Mouse (Mus musculus) heart, embryonic 12.5 days (tissue): ENCODE data around the gene Wasl. TPM values are rescaled to one million over a fixed set of nuclear protein-coding genes. Genes with fewer than 3 reads are reported as not detected.
A peak's percentile ranks its signal among the peaks of the same experiment; 100 is the strongest.

Experiments used
- ATAC-seq: fragments of 200-750 bp; cut with Nextera tagmentation; 2 replicates; pipeline ENCODE4 v1.8.0; 2017; ENCODE audit warnings: moderate TSS enrichment, moderate library complexity; ENCODE audit not compliant: insufficient number of reproducible peaks, low FRiP score
- H3K27ac ChIP-seq: fragments of 300-500 bp; sonication (generic); 2 replicates; pipeline ENCODE4 v1.5.1; 2016; ENCODE audit warnings: mild to moderate bottlenecking, moderate library complexity; ENCODE audit not compliant: poor library complexity, severe bottlenecking
- H3K27me3 ChIP-seq: fragments of 300-500 bp; sonication (generic); replicated peaks from 2 replicates; pipeline ENCODE4 v1.6.1; 2016; ENCODE audit warnings: mild to moderate bottlenecking, moderate library complexity
- H3K36me3 ChIP-seq: fragments of 300-500 bp; sonication (generic); 2 replicates; pipeline ENCODE4 v1.6.1; 2016; ENCODE audit warnings: mild to moderate bottlenecking, moderate library complexity
- H3K4me1 ChIP-seq: fragments of 300-500 bp; sonication (generic); replicated peaks from 2 replicates; pipeline ENCODE4 v1.6.1; 2016; ENCODE audit warnings: mild to moderate bottlenecking
- H3K4me2 ChIP-seq: fragments of 300-500 bp; sonication (generic); 2 replicates; pipeline ENCODE4 v1.6.1; 2016; ENCODE audit warnings: mild to moderate bottlenecking, moderate library complexity
- H3K4me3 ChIP-seq: fragments of 300-500 bp; sonication (generic); 2 replicates; pipeline ENCODE4 v1.5.1; 2016; ENCODE audit warnings: mild to moderate bottlenecking
- H3K9ac ChIP-seq: fragments of 300-500 bp; sonication (generic); 2 replicates; pipeline ENCODE4 v1.6.1; 2016; ENCODE audit warnings: mild to moderate bottlenecking, moderate library complexity
- H3K9me3 ChIP-seq: fragments of 300-500 bp; sonication (generic); replicated peaks from 2 replicates; pipeline ENCODE4 v1.6.1; 2016; ENCODE audit warnings: mild to moderate bottlenecking, moderate library complexity
- WGBS: fragments of 180-500 bp; shearing (Covaris S2); methylation state at CpG from one replicate; pipeline ENCODE4 v1.1.7; 2016; 5-methylcytosine and 5-hydroxymethylcytosine counted together
- polyA plus RNA-seq: library from polyadenylated mRNA; unstranded; fragments of >200 nt; fragmentation: Nextera tagmentation; extraction: Ambion mirVana; gene quantifications from 2 replicates; pipeline ENCODE4 v1.2.1, GENCODE M21; 2016

The Wasl gene
- polyA plus RNA-seq, 1 experiment from 2014 or later: 66.1 TPM

- H3K4me3 ChIP-seq: peak overlapping the region; percentile 78
- peaks cover 17% of the 10 kb centered on the region for H3K4me1 ChIP-seq
- H3K27ac ChIP-seq: peak overlapping the region; percentile 94
- WGBS: 9% methylated on average over 21 of the region's 21 CpGs
- H3K9ac ChIP-seq: peak overlapping the region; percentile 95
- no peak for ATAC-seq
- H3K9me3 ChIP-seq: no peaks in the 10 kb centered on the region
- peak overlapping the region; percentile 99 for H3K4me2 ChIP-seq
- no peaks in the 10 kb centered on the region for H3K36me3 ChIP-seq
- H3K27me3 ChIP-seq: no peaks in the 10 kb centered on the region
Observed at GRCm38 (mm10) chr6:24663196-24664132, 1.3 kb downstream of the Wasl start.

- no peaks in the 10 kb centered on the region for H3K9me3 ChIP-seq
- no peak overlapping the region for H3K9ac ChIP-seq
- H3K27me3 ChIP-seq: no peaks in the 10 kb centered on the region
- H3K27ac ChIP-seq: no peak overlapping the region
- H3K36me3 ChIP-seq: no peaks in the 10 kb centered on the region
- peak overlapping the region; percentile 59 for H3K4me2 ChIP-seq
- H3K4me3 ChIP-seq: no peak overlapping the region
- H3K4me1 ChIP-seq: peaks cover 18% of the 10 kb centered on the region
- no peak for ATAC-seq
- WGBS: 44% methylated on average over 4 of the region's 4 CpGs
Observed at GRCm38 (mm10) chr6:24662483-24662882, 2.3 kb downstream of the Wasl start.

GRCm38 (mm10) chr6:24661879-24662278 lies 2.9 kb downstream of the Wasl start:
- Histone ChIP-seq H3K9ac (no peak overlapping the region), H3K4me3 (no peak overlapping the region), H3K9me3 (no peaks in the 10 kb centered on the region), H3K36me3 (no peaks in the 10 kb centered on the region), H3K4me2 (peak overlapping the region; percentile 15; the same call in 1 of the 2 replicates), H3K4me1 (peaks cover 15% of the 10 kb centered on the region), H3K27me3 (no peaks in the 10 kb centered on the region), H3K27ac (no peak overlapping the region)
- WGBS: 70% methylated on average over 4 of the region's 4 CpGs
- no peak for ATAC-seq

- Histone ChIP-seq H3K4me3 (no peak overlapping the region), H3K27ac (no peak overlapping the region), H3K9me3 (no peaks in the 10 kb centered on the region), H3K4me2 (no peak overlapping the region), H3K4me1 (peaks cover 17% of the 10 kb centered on the region), H3K36me3 (no peaks in the 10 kb centered on the region), H3K9ac (no peak overlapping the region), H3K27me3 (no peaks in the 10 kb centered on the region)
- peak; percentile 22; the same call in 1 of the 2 replicates for ATAC-seq
- 52% methylated on average over 10 of the region's 10 CpGs for WGBS
Observed at GRCm38 (mm10) chr6:24657647-24658387, 7.0 kb downstream of the Wasl start.

GRCm38 (mm10) chr6:24656094-24656493 lies 8.7 kb downstream of the Wasl start:
- Histone ChIP-seq H3K9me3 (no peaks in the 10 kb centered on the region), H3K4me1 (peaks cover 12% of the 10 kb centered on the region), H3K27me3 (no peaks in the 10 kb centered on the region), H3K27ac (no peak overlapping the region), H3K9ac (no peak overlapping the region), H3K4me3 (no peak overlapping the region), H3K4me2 (no peak overlapping the region), H3K36me3 (no peaks in the 10 kb centered on the region)
- ATAC-seq: no peak
- WGBS: 83% methylated on average over 1 of the region's 1 CpGs

- H3K9me3 ChIP-seq: no peaks in the 10 kb centered on the region
- no peak overlapping the region for H3K4me3 ChIP-seq
- no peak overlapping the region for H3K9ac ChIP-seq
- H3K4me1 ChIP-seq: peaks cover 8% of the 10 kb centered on the region
- no peak for ATAC-seq
- H3K27ac ChIP-seq: no peak overlapping the region
- no peaks in the 10 kb centered on the region for H3K27me3 ChIP-seq
- H3K4me2 ChIP-seq: no peak overlapping the region
- WGBS: 84% methylated on average over 7 of the region's 7 CpGs
- no peaks in the 10 kb centered on the region for H3K36me3 ChIP-seq
Observed at GRCm38 (mm10) chr6:24651538-24651937, 13.3 kb downstream of the Wasl start.

- Histone ChIP-seq H3K4me2 (no peak overlapping the region), H3K36me3 (no peaks in the 10 kb centered on the region), H3K4me1 (peaks cover 3% of the 10 kb centered on the region), H3K9ac (no peak overlapping the region), H3K9me3 (no peaks in the 10 kb centered on the region), H3K27me3 (no peaks in the 10 kb centered on the region), H3K27ac (no peak overlapping the region), H3K4me3 (no peak overlapping the region)
- 70% methylated on average over 3 of the region's 3 CpGs for WGBS
- ATAC-seq: no peak
Observed at GRCm38 (mm10) chr6:24650719-24651118, 14.1 kb downstream of the Wasl start.

GRCm38 (mm10) chr6:24648403-24648802 lies 16.4 kb downstream of the Wasl start:
- no peak overlapping the region for H3K4me2 ChIP-seq
- WGBS: 79% methylated on average over 4 of the region's 4 CpGs
- no peak overlapping the region for H3K9ac ChIP-seq
- no peaks in the 10 kb centered on the region for H3K9me3 ChIP-seq
- no peak for ATAC-seq
- H3K36me3 ChIP-seq: peaks cover 6% of the 10 kb centered on the region; the same call in 1 of the 2 replicates
- H3K4me1 ChIP-seq: peaks cover 2% of the 10 kb centered on the region; the same call in 1 of the 2 replicates
- no peak overlapping the region for H3K4me3 ChIP-seq
- H3K27me3 ChIP-seq: no peaks in the 10 kb centered on the region
- H3K27ac ChIP-seq: no peak overlapping the region

GRCm38 (mm10) chr6:24647103-24647691 lies 17.6 kb downstream of the Wasl start:
- no peaks in the 10 kb centered on the region for H3K9me3 ChIP-seq
- 82% methylated on average over 4 of the region's 4 CpGs for WGBS

GRCm38 (mm10) chr6:24645346-24646053 lies 19.3 kb downstream of the Wasl start:
- no peak for ATAC-seq
- H3K4me2 ChIP-seq: no peak overlapping the region
- H3K36me3 ChIP-seq: peaks cover 6% of the 10 kb centered on the region; the same call in 1 of the 2 replicates
- H3K9ac ChIP-seq: no peak overlapping the region
- no peak overlapping the region for H3K27ac ChIP-seq
- H3K4me1 ChIP-seq: 0 out of 2 replicates have a peak, but pooled peaks cover 3% of the 10 kb centered on the region
- 90% methylated on average over 6 of the region's 6 CpGs for WGBS
- no peaks in the 10 kb centered on the region for H3K9me3 ChIP-seq
- H3K4me3 ChIP-seq: no peak overlapping the region
- no peaks in the 10 kb centered on the region for H3K27me3 ChIP-seq

More at GRCm38 (mm10) chr6:24647103-24647691, 17.6 kb downstream of the Wasl start:
- H3K4me3 ChIP-seq: no peak overlapping the region
- H3K36me3 ChIP-seq: peaks cover 6% of the 10 kb centered on the region; the same call in 1 of the 2 replicates
- peaks cover 2% of the 10 kb centered on the region; the same call in 1 of the 2 replicates for H3K4me1 ChIP-seq
- no peak overlapping the region for H3K27ac ChIP-seq
- H3K9ac ChIP-seq: no peak overlapping the region
- ATAC-seq: no peak
- H3K27me3 ChIP-seq: no peaks in the 10 kb centered on the region
- H3K4me2 ChIP-seq: no peak overlapping the region
